Mouse (Mus musculus) midbrain, embryonic 12.5 days (tissue): Measurements from ENCODE around the gene Cdh18. TPM values are rescaled to one million over a fixed set of nuclear protein-coding genes. Genes with fewer than 3 reads are reported as not detected.
A peak's percentile ranks its signal among the peaks of the same experiment; 100 is the strongest.
"Not testable (repeated sequence)": the region's sequence is repeated elsewhere in the genome, so short reads cannot be mapped to it uniquely, and the experiment has no call there.

ENCODE experiments used
- ATAC-seq: fragments of 200-750 bp; cut with Nextera tagmentation; 2 replicates; pipeline ENCODE4 v1.8.0; 2017; ENCODE audit warnings: low read depth, moderate TSS enrichment, moderate library complexity; ENCODE audit not compliant: low FRiP score
- H3K27ac ChIP-seq: fragments of 300-500 bp; sonication (generic); replicated peaks from 2 replicates; pipeline ENCODE4 v1.5.1; 2016; ENCODE audit warnings: mild to moderate bottlenecking
- H3K27me3 ChIP-seq: fragments of 300-500 bp; sonication (generic); 2 replicates; pipeline ENCODE4 v1.6.1; 2016; ENCODE audit warnings: mild to moderate bottlenecking
- H3K36me3 ChIP-seq: fragments of 300-500 bp; sonication (generic); 2 replicates; pipeline ENCODE4 v1.6.1; 2016
- H3K4me1 ChIP-seq: fragments of 300-500 bp; sonication (generic); 2 replicates; pipeline ENCODE4 v1.6.1; 2016
- H3K4me2 ChIP-seq: fragments of 300-500 bp; sonication (generic); replicated peaks from 2 replicates; pipeline ENCODE4 v1.6.1; 2016; ENCODE audit warnings: mild to moderate bottlenecking, moderate library complexity
- H3K4me3 ChIP-seq: fragments of 300-500 bp; sonication (generic); 2 replicates; pipeline ENCODE4 v1.5.1; 2016; ENCODE audit warnings: mild to moderate bottlenecking
- H3K9ac ChIP-seq: fragments of 300-500 bp; sonication (generic); replicated peaks from 2 replicates; pipeline ENCODE4 v1.6.1; 2016; ENCODE audit warnings: mild to moderate bottlenecking, moderate library complexity
- H3K9me3 ChIP-seq: fragments of 300-500 bp; sonication (generic); 2 replicates; pipeline ENCODE4 v1.6.1; 2016; ENCODE audit warnings: mild to moderate bottlenecking
- WGBS: fragments of 180-500 bp; shearing (Covaris S2); methylation state at CpG from one replicate; pipeline ENCODE4 v1.1.7; 2016; 5-methylcytosine and 5-hydroxymethylcytosine counted together
- polyA plus RNA-seq: library from polyadenylated mRNA; unstranded; fragments of >200 nt; fragmentation: Nextera tagmentation; extraction: Ambion mirVana; gene quantifications from 2 replicates; pipeline ENCODE4 v1.2.1, GENCODE M21; 2016

The Cdh18 gene
- polyA plus RNA-seq, 1 experiment from 2014 or later: 1.3 TPM

- 87% methylated on average over 5 of the region's 5 CpGs for WGBS
Measured at GRCm38 (mm10) chr15:22980136-22980535, 431.3 kb downstream of the Cdh18 start.

GRCm38 (mm10) chr15:22984647-22985046, 435.8 kb downstream of the Cdh18 start:
- ATAC-seq: no peak
- H3K4me1 ChIP-seq: no peaks in the 10 kb centered on the region
- 88% methylated on average over 5 of the region's 5 CpGs for WGBS
- H3K27ac ChIP-seq: no peak overlapping the region
- H3K9ac ChIP-seq: no peak overlapping the region
- H3K27me3 ChIP-seq: no peaks in the 10 kb centered on the region
- H3K4me3 ChIP-seq: no peak overlapping the region
- H3K36me3 ChIP-seq: no peaks in the 10 kb centered on the region
- H3K9me3 ChIP-seq: no peaks in the 10 kb centered on the region
- no peak overlapping the region for H3K4me2 ChIP-seq

More at GRCm38 (mm10) chr15:22980136-22980535, 431.3 kb downstream of the Cdh18 start:
- Histone ChIP-seq H3K27ac (no peak overlapping the region), H3K27me3 (no peaks in the 10 kb centered on the region), H3K9ac (no peak overlapping the region), H3K9me3 (no peaks in the 10 kb centered on the region), H3K4me1 (no peaks in the 10 kb centered on the region), H3K4me2 (no peak overlapping the region), H3K4me3 (no peak overlapping the region), H3K36me3 (no peaks in the 10 kb centered on the region)
- no peak for ATAC-seq

DNA sequence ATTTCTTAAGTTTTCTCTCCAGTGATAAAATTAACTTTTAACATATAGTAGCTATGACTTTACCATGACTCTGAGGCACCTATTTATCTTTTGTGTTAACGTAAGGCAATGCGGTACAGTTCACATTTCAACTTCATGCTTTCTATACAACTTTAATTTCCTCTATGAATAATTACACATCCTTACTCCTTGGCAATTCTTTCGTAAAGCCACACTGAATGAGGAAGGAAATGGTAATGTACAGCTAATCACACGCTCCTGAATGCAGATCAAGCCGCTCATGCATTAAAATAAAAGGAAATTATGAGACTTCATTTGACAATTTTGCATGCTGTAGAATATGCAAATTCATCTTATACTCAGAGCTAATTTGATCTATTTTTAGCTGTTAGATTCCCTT, 467.9 kb downstream of the Cdh18 start:
- Histone ChIP-seq H3K4me3 (no peak overlapping the region), H3K9ac (no peak overlapping the region), H3K4me2 (no peak overlapping the region), H3K9me3 (no peaks in the 10 kb centered on the region), H3K36me3 (no peaks in the 10 kb centered on the region), H3K27ac (no peak overlapping the region), H3K27me3 (no peaks in the 10 kb centered on the region), H3K4me1 (no peaks in the 10 kb centered on the region)
- 0 out of 2 replicates have a peak, but pooled peaks have one; percentile 23 for ATAC-seq
- WGBS: 84% methylated on average over 5 of the region's 5 CpGs

GRCm38 (mm10) chr15:23021151-23021550, 472.3 kb downstream of the Cdh18 start:
- no peak overlapping the region for H3K9ac ChIP-seq
- H3K4me1 ChIP-seq: no peaks in the 10 kb centered on the region
- no peak overlapping the region for H3K27ac ChIP-seq
- H3K4me2 ChIP-seq: no peak overlapping the region
- H3K27me3 ChIP-seq: no peaks in the 10 kb centered on the region
- H3K4me3 ChIP-seq: no peak overlapping the region
- H3K36me3 ChIP-seq: no peaks in the 10 kb centered on the region
- WGBS: 57% methylated on average over 2 of the region's 2 CpGs
- no peaks in the 10 kb centered on the region for H3K9me3 ChIP-seq
- no peak for ATAC-seq

- Histone ChIP-seq H3K9me3 (no peaks in the 10 kb centered on the region), H3K9ac (no peak overlapping the region), H3K36me3 (no peaks in the 10 kb centered on the region), H3K4me1 (no peaks in the 10 kb centered on the region), H3K27ac (no peak overlapping the region), H3K4me2 (no peak overlapping the region), H3K4me3 (no peak overlapping the region), H3K27me3 (no peaks in the 10 kb centered on the region)
- no peak for ATAC-seq
Measured at GRCm38 (mm10) chr15:23022635-23023034, 473.8 kb downstream of the Cdh18 start.

GRCm38 (mm10) chr15:23035551-23036207, 486.9 kb downstream of the Cdh18 start:
- Histone ChIP-seq H3K36me3 (no peaks in the 10 kb centered on the region), H3K27ac (peak overlapping the region; percentile 46), H3K9ac (peak overlapping the region; percentile 49; the same call in 1 of the 2 replicates), H3K4me2 (peak overlapping the region; percentile 77), H3K27me3 (no peaks in the 10 kb centered on the region), H3K4me1 (peaks cover 6% of the 10 kb centered on the region), H3K4me3 (peak overlapping the region; percentile 49), H3K9me3 (no peaks in the 10 kb centered on the region)
- 4% methylated on average over 14 of the region's 14 CpGs for WGBS
- ATAC-seq: peak; percentile 87

- peak overlapping the region; percentile 49 for H3K9ac ChIP-seq
- H3K27ac ChIP-seq: peak overlapping the region; percentile 46
- WGBS: 4% methylated on average over 23 of the region's 23 CpGs
- no peaks in the 10 kb centered on the region for H3K9me3 ChIP-seq
- H3K27me3 ChIP-seq: no peaks in the 10 kb centered on the region
- H3K4me3 ChIP-seq: peak overlapping the region; percentile 49
- peak; percentile 100 for ATAC-seq
- H3K4me2 ChIP-seq: peak overlapping the region; percentile 77
- H3K4me1 ChIP-seq: peaks cover 6% of the 10 kb centered on the region
- no peaks in the 10 kb centered on the region for H3K36me3 ChIP-seq
Measured at GRCm38 (mm10) chr15:23036208-23037065, 487.6 kb downstream of the Cdh18 start.

GRCm38 (mm10) chr15:23037561-23037960, 488.7 kb downstream of the Cdh18 start:
- H3K9ac ChIP-seq: no peak overlapping the region
- no peak overlapping the region for H3K4me3 ChIP-seq
- ATAC-seq: no peak
- H3K9me3 ChIP-seq: no peaks in the 10 kb centered on the region
- H3K4me2 ChIP-seq: no peak overlapping the region
- no peaks in the 10 kb centered on the region for H3K27me3 ChIP-seq
- no peaks in the 10 kb centered on the region for H3K36me3 ChIP-seq
- H3K27ac ChIP-seq: no peak overlapping the region
- peaks cover 6% of the 10 kb centered on the region for H3K4me1 ChIP-seq

DNA sequence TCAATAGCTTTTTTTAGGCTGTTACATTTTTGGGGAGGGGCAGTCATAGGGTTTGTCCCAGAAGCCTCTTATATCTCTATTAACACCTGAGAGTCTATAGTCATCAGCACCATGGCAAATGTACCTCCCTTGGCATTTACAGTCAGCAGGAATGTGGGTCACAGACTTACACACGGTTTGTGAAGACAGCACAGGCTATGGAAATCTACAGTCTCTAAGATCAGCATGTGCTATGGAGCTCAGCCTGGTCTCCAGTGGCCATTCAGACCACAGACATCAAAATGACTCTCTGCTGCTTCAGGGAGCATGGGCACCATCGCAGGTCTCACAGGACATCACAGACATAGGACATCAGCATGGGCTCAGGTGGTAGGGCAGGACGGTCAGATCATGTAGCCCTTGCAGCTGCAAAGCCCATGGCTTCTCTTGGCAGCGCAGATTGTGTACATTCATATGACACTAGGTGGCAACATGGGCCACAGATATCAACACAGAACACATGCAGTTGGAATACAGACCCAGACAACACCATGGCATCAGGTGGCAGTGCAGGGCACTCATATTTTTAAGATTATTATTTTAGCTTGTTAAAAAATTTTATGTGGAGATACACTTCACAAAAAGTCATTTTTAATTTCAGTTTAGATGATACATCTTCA, 497.4 kb downstream of the Cdh18 start:
- no peak overlapping the region for H3K4me2 ChIP-seq
- H3K27me3 ChIP-seq: no peaks in the 10 kb centered on the region
- no peaks in the 10 kb centered on the region for H3K36me3 ChIP-seq
- H3K9me3 ChIP-seq: no peaks in the 10 kb centered on the region
- WGBS: 88% methylated on average over 4 of the region's 4 CpGs
- H3K27ac ChIP-seq: no peak overlapping the region
- no peak overlapping the region for H3K9ac ChIP-seq
- H3K4me1 ChIP-seq: no peaks in the 10 kb centered on the region
- 0 out of 2 replicates have a peak, but pooled peaks have one; percentile 16 for ATAC-seq
- H3K4me3 ChIP-seq: no peak overlapping the region

DNA sequence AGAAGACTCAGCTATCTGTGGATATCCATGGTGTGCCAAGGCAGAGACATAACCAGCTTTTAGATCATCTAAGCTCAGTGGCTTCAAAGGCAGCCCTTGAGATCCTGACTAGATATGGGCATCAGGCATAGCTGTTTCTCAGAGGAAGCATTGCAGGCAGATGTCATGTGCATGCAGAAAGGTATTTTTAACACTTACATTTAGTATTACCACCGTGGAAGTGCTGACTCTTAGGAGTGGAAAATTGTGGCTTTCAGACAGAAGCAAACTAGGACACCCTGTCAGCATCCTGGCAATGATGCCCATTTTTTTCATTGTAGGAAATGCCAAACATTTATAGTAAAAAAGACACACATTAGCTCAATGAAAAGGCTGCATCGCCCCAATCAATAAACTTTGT, 503.2 kb downstream of the Cdh18 start:
- 83% methylated on average over 2 of the region's 2 CpGs for WGBS
- no peak for ATAC-seq
- Histone ChIP-seq H3K27me3 (no peaks in the 10 kb centered on the region), H3K36me3 (no peaks in the 10 kb centered on the region), H3K4me3 (no peak overlapping the region), H3K4me1 (no peaks in the 10 kb centered on the region), H3K9me3 (no peaks in the 10 kb centered on the region), H3K27ac (no peak overlapping the region), H3K4me2 (no peak overlapping the region), H3K9ac (no peak overlapping the region)

GRCm38 (mm10) chr15:23085326-23085725, 536.5 kb downstream of the Cdh18 start:
- not testable (repeated sequence) for H3K36me3 ChIP-seq, ATAC-seq, H3K9me3 ChIP-seq, H3K4me2 ChIP-seq, H3K4me3 ChIP-seq, H3K27ac ChIP-seq, H3K9ac ChIP-seq, H3K27me3 ChIP-seq, H3K4me1 ChIP-seq
- 90% methylated on average over 1 of the region's 1 CpGs for WGBS

- Histone ChIP-seq H3K36me3 (no peaks in the 10 kb centered on the region), H3K27me3 (no peaks in the 10 kb centered on the region), H3K4me2 (no peak overlapping the region), H3K4me3 (no peak overlapping the region), H3K27ac (no peak overlapping the region), H3K9me3 (no peaks in the 10 kb centered on the region), H3K4me1 (no peaks in the 10 kb centered on the region), H3K9ac (no peak overlapping the region)
- WGBS: 91% methylated on average over 2 of the region's 2 CpGs
- no peak for ATAC-seq
Measured at GRCm38 (mm10) chr15:23087535-23087934, 538.7 kb downstream of the Cdh18 start.
